Mouse (Mus musculus) monocyte, adult 2 months (primary cell): ENCODE data around the gene Cfap20.
"Not testable (repeated sequence)": the region's sequence is repeated elsewhere in the genome, so short reads cannot be mapped to it uniquely, and the experiment has no call there.

ENCODE experiments used
- DNase-seq, 2 experiments: peaks; one replicate each; pipeline ENCODE4 v3.0.0; 2022; ENCODE audit warnings: low spot score in 2 of 2, low read depth in 1 of 2

Cfap20 gene

DNA sequence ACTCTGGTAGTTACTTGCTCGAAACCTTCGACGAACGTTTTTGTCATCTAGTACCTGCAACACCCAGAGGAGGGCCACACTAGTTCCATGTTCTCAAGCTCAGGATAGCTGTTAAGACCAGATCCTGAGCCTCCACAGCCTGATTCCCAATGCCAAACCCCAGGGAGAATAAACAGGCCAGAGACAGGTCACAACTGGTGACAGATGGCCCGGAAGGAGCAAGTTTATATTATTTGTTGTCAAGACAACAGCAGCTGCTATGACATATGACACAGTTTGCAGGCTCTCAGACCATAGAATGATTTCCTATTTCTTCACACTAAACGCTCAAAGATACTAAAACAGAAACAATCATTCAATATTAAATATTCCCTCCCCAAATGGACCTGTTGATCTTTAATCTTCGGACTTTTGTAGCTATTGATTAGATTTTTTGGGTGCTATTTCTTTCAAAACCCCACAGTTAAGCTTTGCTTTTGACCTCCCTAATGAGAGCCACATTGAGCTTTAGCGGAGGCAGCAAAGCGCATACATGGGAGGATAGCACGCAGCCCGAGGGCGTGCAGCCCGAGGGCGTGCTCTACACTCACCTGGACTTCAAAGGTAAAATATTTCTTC, 12.4 kb downstream of the Cfap20 start:
- no peak for DNase-seq

DNA sequence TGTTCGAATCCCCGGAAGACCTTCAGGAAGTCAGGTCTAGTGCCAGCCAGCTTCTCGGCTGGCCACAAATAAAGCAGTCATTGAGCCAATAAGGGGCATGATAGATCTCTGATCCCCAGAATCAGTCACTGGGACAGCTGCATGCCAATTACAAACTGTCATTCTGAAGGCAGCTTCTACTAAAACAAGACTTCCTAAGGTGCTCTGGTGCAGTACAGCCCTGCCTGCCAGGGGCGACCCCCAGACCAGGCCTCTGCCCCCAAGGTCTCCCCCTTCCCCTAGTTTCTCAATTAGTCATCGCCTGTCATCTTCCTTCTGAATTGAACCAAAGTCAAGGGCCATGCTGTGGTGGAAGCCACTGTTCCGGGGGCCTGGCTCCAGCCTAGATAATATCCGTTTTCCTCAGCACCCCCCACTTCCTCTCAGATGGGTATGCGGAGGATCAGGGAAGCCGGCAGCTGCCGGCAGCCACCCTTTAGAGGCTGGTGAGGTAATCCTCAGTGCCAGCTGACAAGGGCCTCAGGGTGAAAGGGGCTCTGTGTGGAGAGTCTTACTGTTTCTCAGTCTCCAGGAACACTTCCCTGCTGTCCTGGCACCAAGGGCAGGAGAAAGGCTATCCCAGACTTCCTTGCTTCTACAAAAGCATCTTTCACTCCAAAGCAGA, 23.2 kb downstream of the Cfap20 start:
- no peak for DNase-seq

DNA sequence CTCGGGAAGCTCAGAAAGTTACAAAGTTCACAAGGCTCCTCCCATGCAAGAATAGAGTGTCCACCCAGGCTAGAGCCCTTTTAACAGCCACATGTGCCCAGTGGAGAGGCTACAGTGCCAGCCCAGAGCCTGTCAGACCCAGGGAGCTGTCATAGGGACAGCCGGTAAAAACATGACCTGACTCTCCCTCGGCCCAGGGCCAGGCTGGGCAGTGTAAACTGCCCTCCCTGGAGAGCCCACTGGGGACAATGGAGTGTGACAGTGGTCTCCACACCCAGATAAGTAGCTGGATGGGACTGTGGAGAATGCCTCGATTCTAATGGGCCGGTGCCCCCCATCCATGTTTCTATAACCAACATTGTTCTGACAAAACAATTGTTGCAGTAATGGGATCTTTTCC, 25.2 kb downstream of the Cfap20 start:
- DNase-seq = no peak

DNA sequence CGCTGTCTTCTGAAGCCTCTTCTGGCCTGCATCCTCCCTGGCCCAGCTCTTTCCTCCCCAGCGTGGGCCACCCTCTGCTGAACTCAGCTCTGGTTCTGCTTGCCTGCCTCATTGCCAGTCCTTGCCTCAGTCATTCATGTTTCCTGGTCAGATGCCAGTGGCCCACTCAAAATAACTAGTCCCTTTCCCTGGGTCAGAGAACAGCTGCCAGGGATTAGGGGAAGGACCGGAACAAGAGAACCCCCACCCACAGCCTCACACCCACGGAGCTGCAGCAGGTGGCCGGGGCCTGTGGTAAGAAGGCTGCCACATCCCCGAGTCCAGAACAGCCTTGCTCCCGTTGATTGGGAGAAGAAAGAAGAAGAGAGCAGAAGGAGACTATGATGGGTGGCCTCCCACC, 33.6 kb downstream of the Cfap20 start:
- no peak for DNase-seq

DNA sequence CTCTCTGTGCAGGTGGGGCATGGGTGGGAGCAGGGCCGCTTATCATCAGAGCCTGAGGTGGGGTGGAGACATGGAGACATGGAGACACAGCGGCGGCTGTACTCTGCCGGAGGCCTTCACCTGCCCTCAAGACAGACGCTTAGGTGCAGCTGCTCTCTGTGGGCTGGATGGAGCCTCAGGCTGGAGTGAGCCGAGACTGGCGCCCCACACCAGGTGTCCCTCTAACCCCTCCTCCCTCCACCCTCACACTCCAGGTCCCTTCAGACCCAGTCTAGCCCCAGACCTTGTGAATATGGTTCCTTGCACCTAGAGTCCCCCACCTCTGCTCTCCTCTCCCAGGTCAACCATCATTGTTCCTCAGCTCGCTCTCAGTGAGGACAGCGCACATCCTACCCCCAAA, 35.5 kb downstream of the Cfap20 start:
- no peak for DNase-seq

DNA sequence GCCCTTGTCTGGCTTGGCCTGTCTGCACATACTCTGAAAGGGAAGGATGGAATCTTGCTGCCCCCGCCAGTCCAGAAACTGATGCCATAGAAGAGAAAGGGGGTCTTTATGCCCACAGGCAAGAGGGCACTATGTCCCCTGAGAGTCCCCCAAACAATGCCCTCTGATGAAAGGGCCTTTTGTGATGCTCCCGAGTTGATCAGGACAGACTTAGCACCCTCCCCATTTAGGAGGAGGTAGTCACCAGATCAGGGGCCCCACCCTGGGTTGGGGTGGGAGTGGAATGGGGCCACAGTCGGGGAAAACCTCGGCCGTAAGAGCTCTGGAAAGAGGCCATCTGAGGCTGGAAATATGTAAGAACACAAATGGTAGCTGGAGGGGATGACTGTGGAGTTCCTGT, 37.5 kb downstream of the Cfap20 start:
- DNase-seq = no peak

DNA sequence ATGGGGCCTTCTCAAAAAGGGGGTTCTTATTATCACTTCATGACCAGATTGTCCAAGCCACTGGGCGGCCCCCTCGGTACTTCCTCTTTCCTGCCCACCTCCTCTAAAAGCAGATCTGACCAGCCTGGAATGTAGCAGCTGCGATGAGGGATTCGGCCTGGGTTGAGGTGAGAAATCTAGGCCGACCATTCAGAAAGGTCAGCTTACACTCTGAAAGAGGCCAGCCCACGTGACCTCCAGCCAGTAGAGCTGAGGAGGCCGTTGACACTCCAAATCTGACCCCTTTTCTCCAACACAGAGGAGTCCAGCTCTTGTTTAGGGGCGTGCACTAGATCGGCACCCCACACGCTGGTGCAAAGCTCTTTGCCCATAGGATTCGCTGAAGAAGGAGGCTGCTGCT, 37.9 kb downstream of the Cfap20 start:
- no peak for DNase-seq

DNA sequence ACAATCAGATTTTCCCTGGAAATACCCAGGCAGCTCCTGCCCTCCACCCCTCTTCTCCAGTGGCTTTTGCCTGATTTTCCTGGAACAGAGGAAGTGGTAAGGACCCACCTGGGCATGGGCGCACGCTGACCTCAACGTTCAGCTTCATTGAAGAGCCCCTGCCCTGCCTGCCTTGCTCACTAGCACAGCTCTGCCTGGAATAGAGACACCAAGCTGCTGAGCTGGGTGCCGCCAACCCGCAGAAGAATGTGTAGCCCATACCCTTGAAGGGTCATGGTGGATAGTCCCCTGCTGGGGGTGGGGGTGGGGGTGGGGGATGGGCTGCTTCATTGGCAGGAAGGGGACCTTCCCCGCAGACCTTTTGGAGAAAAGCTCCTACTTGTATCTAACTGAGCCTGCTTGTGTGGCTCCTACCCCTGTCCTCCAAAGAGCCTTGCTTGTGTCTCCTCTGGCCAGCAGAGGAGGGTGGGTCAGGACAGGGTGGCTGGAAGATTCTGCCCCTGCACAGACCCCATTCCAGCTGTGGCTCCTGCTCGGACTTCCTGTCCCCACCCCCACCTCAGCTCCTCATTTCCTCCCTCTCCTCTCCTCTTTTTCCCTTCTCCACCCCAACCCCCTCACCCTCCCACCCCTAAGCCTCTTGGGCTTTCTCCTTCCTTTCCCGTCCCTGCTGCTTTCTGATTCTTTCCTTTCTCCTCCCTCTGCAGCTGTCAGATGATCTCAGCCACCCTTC, 39.3 kb downstream of the Cfap20 start:
- DNase-seq = no peak

DNA sequence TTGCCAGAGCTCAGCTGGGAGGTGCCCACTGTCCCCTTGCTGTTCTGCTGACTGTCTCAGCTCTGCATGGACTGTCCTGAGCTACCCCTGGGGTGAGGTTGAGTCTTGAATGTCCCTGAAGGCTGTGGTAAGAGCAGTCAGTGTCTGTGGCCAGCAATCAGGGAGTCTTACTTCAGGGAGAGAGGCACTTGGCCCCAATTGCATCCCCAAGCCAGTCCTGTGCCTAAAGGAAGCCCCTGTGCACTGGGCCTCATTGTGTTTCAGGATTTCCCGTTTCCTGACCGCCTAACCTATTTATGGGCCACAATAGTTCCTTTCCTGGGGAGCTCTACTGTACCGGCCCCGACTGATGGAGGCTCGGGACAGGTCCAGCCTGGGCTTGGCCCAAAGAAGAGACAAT, 42.1 kb downstream of the Cfap20 start:
- DNase-seq = no peak

DNA sequence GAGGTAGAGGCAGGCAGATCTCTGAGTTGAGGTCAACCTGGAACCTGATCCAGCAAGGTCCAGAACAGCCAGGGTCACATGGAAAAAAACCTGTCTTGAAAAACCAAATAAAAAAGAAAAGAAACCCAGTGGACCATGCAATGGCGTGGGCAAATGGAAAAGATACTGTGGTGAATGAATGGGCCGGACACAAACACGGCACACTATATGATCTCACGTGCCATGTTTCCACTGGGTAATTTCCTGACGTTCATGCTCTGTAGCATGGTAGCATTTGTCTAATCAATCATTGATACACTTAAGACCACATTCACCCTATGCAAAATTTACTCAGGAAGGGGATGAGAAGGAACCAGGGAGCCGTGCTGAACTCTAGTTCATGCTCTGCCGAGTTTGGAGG, 43.6 kb downstream of the Cfap20 start:
- DNase-seq = no peak

DNA sequence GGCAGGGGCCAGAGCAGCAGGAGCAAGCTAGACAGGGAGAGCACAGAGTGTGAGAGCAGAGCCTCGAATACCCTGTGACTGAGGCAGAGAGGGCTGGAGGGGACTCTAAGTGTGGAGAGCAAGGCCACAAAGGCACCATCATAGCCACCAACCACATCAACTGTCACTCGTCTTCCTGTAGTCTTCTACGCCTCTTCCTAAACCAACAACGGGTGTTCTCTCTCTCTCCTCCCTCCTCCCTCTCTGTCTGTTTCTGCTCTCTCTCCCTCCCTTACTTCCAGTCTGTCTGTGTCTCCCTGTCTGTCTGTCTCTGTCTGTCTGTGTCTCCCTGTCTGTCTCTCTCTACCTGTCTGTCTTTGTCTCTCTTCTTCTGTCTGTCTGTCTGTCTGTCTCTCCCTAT, 44.4 kb downstream of the Cfap20 start:
- no peak for DNase-seq

DNA sequence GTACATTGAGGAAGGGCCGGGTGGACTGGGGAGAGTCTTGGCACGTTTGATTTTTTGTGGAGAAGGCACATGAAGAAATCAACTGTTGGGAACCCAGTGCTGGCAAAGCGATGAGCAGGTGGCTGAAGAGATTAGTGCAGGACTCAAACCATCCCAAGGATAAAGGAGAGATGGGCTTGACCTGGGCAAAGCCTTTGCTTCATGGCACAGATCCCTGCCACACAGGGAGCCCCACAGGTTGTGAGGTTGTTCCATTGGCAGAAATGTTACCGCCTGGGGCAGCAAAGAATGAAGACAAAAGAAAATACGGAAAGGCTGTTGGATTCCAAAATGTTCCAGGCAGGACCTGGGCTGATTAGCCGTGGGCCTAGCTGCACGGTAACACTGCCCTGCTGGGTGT, 46.7 kb downstream of the Cfap20 start:
- no peak for DNase-seq

DNA sequence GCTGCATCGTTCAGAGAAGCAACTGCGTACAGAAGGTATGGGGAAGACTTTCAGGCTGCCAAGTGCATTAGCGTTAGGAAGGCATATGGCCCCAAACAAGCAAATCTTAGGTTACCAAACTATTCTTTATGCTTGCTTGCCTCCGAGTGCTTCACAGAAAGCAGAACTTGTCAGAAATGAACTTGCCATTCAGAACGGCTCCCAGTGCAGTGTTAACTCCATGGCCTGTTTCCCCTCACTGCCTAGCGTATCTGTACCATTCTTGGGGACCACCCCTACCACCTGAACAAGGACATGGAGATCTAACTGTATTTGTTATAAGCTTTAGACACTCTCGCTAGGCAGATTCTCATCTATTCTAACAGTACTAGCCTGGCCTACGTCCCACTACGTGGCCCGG, 47.4 kb downstream of the Cfap20 start:
- no peak for DNase-seq

DNA sequence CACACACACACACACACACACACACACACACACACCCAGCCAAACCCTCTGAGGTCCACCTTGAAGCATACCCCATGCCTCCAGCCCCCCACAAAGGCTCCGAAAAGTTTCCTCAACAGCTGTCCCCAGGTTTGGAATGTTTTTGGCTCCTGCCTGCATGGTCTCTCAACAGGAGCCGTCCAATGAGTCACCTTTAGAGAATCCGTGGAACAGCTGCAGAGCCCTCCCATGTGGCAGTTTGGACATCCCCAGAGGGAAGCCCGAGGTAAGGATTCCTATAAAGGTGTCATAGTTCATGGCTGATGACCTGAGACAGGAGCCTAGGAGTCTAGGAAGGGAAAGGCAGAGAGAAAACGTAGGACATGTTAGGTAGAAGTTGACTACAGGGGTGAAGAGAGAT, 48.6 kb downstream of the Cfap20 start:
- DNase-seq = no peak

DNA sequence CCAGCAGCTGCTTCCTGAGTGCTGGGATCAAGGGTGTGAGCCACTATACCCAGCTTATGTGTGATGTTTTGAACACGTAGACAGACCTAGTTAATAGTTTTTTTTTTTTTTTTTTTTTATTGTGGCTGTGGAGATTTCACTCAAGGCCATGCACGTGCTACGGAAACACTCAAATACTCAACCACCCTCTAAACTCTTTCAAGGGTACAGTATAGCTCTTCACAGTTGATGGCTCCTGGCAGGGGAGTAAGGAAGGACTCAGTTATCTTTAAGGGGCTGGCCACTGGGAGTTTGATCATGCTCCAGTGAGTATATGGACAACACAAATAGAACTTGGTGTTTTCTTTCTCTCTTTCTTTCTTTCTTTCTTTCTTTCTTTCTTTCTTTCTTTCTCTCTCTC, 50.2 kb downstream of the Cfap20 start:
- no peak for DNase-seq

DNA sequence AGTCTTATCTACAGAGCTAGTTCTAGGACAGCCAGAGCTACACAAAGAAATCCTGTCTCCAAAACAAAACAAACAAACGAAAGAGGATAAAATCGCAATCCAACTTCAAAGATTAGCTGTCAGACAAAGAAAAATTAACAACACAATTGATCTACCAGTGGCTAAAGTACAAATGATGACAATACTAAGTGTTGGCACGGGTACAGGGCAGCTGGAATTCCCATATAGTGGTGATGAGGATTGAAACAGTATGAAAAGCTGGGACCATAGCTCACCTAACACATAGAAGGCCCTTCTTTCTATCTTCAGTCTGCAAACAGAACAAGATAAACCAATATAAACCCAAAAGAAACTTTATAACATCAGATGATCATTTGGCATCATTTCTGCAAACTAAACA, 53.1 kb downstream of the Cfap20 start:
- DNase-seq = no peak

DNA sequence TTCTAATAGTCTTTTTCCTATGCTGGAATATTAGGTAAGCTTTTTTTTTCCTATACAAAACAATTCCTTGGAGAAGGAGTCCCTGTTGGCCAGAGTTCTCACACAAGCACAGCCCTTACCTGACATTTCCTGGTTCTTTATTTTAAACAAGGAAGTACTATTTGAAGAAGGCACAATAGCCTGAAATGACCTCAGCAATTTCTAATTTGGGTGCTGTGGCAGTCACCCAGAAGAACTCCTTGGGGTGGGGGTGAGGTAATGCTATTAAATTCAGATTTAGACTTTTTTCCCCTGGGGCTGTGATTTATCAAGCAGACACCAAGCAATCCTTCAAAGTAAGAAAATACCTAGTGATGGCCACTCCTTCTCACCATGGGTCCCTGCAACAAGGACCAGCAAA, 53.7 kb downstream of the Cfap20 start:
- no peak for DNase-seq

DNA sequence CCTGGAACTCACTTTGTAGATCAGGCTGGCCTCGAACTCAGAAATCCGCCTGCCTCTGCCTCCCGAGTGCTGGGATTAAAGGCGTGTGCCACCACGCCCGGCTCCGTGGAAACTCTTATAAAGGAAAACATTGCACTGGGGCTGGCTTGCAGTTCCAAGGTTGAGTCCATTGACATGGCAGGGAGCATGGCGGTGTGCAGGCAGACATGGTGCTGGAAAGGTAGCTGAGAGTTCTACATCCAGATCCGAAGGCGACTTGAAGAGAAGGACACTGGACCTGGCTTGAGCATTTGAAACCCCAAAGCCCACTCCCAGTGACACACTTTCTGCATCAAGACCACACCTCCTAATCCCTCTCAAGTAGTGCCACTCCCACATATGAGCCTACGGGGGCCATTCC, 55.7 kb downstream of the Cfap20 start:
- DNase-seq = not testable (repeated sequence)

DNA sequence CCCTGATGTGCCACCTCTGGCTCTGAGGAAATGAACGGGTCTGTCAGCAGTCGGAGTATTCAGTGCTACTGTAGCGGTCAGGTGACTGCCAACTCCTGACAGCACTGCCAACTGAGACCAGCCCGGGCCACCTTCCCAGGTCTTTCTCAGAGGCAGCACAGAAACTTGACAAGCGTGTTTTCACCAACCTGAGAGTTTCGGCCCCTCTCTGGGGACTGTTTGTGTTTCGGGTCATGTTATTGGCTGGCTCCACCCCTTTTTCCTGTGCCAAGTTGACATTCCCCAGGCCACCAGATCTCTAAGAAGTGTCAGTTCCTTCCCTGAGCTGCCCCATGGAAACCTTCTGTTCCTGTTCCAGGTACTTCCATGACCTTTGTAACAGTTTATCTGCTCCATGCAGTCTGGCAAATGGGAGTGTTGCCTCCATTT, 56.8 kb downstream of the Cfap20 start:
- DNase-seq = no peak

DNA sequence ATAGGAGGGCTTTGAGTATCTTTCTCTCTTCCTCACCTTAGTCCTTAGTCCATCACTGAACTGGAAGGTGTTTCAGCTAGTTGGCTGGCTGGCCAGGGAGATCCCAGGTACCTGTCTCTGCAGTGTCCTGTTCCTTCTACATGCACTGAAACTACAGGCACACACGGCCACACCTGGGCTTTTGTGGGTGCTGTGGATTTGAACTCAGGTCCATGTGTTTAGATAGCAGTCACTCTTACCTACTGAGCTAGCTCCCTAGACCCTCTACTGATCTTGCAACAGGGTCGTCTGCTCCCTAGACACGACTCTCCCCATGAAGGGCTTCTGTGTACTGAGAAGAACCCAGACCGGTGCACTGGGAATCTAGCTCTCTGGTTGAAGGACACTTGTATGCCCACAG, 57.6 kb downstream of the Cfap20 start:
- no peak for DNase-seq

DNA sequence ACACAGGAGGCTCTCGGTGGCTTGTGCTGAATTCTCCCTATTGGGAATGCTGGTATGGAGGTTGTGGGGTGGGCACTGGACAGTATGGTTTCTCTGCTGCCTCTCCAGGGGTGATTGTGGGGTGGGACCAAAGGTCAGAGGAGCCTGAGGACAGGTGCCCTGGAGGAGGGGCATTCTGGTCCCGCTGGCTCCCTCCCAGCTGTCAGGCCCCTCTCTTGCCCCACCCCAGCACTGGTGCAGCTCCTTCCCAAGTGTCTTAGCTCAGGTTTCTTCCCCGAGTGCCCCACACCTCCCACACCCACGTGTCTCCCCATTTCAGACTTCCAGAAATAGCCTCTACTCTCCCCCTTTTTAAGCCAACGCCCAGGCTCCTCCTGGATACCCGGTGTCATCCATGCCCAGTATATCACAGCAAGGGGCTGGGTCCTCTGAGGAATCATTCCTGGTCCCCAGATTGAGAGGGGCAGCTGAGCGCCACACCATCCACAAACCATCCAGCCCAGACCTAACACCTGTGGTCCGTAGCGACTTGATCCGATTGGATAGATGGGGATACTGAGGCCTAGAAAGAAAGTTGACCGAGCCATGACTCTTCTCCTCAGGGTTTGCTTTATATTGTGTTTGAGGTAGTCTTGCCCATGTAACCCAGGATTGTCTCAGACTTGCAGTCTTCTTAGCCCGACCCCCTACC, 58.2 kb downstream of the Cfap20 start:
- no peak for DNase-seq

DNA sequence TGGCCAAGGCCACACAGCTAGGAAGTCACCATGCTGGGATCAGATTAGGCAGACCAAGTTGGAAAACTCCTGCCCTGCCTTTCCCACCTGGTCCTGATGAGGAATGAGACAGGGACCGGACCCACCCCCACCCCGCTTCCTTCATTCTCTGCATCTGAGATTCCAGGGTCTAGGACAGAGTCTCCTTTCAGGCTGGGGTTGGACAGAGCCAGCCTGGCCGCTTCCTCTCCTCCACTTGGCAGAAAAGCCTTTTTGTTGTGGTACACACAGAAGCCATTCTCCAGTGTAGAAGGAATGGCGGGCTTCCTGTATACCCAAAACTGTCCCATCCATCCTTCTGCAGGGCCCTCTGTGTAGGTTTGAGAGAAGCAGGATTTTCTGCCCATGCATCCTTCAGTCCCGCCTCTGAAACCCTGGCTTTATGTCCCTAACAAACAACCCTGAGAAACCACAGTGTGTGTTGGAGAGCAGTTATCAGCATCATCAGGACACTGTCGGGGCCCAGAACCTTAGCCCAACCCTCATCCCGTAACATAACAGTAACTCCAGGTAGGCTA, 59.2 kb downstream of the Cfap20 start:
- DNase-seq = no peak
